Mouse (Mus musculus): Measurements from ENCODE around the gene Stip1. TPM values are rescaled to one million over a fixed set of nuclear protein-coding genes. Genes with fewer than 3 reads are reported as not detected.
A peak's percentile ranks its signal among the peaks of the same experiment; 100 is the strongest.
"Not testable (repeated sequence)": the region's sequence is repeated elsewhere in the genome, so short reads cannot be mapped to it uniquely, and the experiment has no call there.

The Stip1 gene
- polyA plus RNA-seq, 1 experiment from 2014 or later, result 428 TPM

GRCm38 (mm10) chr19:7057126-7057721 lies 17.5 kb upstream of the Stip1 start:
- H3K4me2 ChIP-seq (ENCODE audit: low read depth, low read length, severe bottlenecking), result peak overlapping the region; percentile 99
- ATAC-seq (replicated peaks; ENCODE audit: low FRiP score) (peak; percentile 47), DNase-seq (ENCODE audit: low spot score) (no peak)
- 2% methylated on average over 16 of the region's 16 CpGs for WGBS
- H3K27me3 ChIP-seq (ENCODE audit: control insufficient read depth, insufficient read depth, low read length), result peaks cover 6% of the 10 kb centered on the region; the same call in 1 of the 2 replicates
- peaks cover 19% of the 10 kb centered on the region for H3K4me1 ChIP-seq (replicated peaks; ENCODE audit: control insufficient read depth, insufficient read depth, low read length)
- H3K27ac ChIP-seq (ENCODE audit: low read depth, low read length), result no peak overlapping the region
- H3K9me3 ChIP-seq (ENCODE audit: control insufficient read depth, low read length), result no peaks in the 10 kb centered on the region
- no peaks in the 10 kb centered on the region for H3K36me3 ChIP-seq (ENCODE audit: control insufficient read depth, insufficient read depth, low read length)
- peak overlapping the region; percentile 47 for H3K9ac ChIP-seq (ENCODE audit: low read length)
- H3K4me3 ChIP-seq (ENCODE audit: low read depth, low read length), result peak overlapping the region; percentile 59

- Histone ChIP-seq H3K9me3 (ENCODE audit: control insufficient read depth, low read length) (no peaks in the 10 kb centered on the region), H3K36me3 (ENCODE audit: control insufficient read depth, insufficient read depth, low read length) (no peaks in the 10 kb centered on the region), H3K4me2 (ENCODE audit: low read depth, low read length, severe bottlenecking) (peak within 1 kb of the TSS; percentile 99), H3K4me1 (replicated peaks; ENCODE audit: control insufficient read depth, insufficient read depth, low read length) (peaks cover 19% of the 10 kb centered on the region), H3K9ac (ENCODE audit: low read length) (peak within 1 kb of the TSS; percentile 47), H3K27ac (ENCODE audit: low read depth, low read length) (no peak within 1 kb of the TSS), H3K27me3 (ENCODE audit: control insufficient read depth, insufficient read depth, low read length) (peaks cover 6% of the 10 kb centered on the region; the same call in 1 of the 2 replicates), H3K4me3 (ENCODE audit: low read depth, low read length) (peak within 1 kb of the TSS; percentile 59)
- DNase-seq (ENCODE audit: low spot score), result peak; percentile 87
- WGBS, result 2% methylated on average over 72 of the region's 72 CpGs
- ATAC-seq (replicated peaks; ENCODE audit: low FRiP score), result peak; percentile 85
Observed at GRCm38 (mm10) chr19:7056248-7057087, 16.7 kb upstream of the Stip1 start, which contains the start of gene Macrod1. Macrod1 (plus strand) TSS chr19:7056810.

- H3K4me2 ChIP-seq (ENCODE audit: low read depth, low read length, severe bottlenecking), result no peak overlapping the region
- H3K36me3 ChIP-seq (ENCODE audit: control insufficient read depth, insufficient read depth, low read length), result no peaks in the 10 kb centered on the region
- no peak overlapping the region for H3K27ac ChIP-seq (ENCODE audit: low read depth, low read length)
- ATAC-seq (replicated peaks; ENCODE audit: low FRiP score) (no peak), DNase-seq (ENCODE audit: low spot score) (no peak)
- H3K27me3 ChIP-seq (ENCODE audit: control insufficient read depth, insufficient read depth, low read length), result peaks cover 6% of the 10 kb centered on the region; the same call in 1 of the 2 replicates
- no peak overlapping the region for H3K4me3 ChIP-seq (ENCODE audit: low read depth, low read length)
- H3K9ac ChIP-seq (ENCODE audit: low read length), result no peak overlapping the region
- 44% methylated on average over 3 of the region's 3 CpGs for WGBS
- peaks cover 19% of the 10 kb centered on the region for H3K4me1 ChIP-seq (replicated peaks; ENCODE audit: control insufficient read depth, insufficient read depth, low read length)
- H3K9me3 ChIP-seq (ENCODE audit: control insufficient read depth, low read length), result no peaks in the 10 kb centered on the region
Observed at GRCm38 (mm10) chr19:7055173-7055572, 15.4 kb upstream of the Stip1 start.

GRCm38 (mm10) chr19:7054772-7055171 lies 15.0 kb upstream of the Stip1 start:
- H3K27ac ChIP-seq (ENCODE audit: low read depth, low read length), result no peak overlapping the region
- no peak overlapping the region for H3K4me2 ChIP-seq (ENCODE audit: low read depth, low read length, severe bottlenecking)
- no peak overlapping the region for H3K9ac ChIP-seq (ENCODE audit: low read length)
- H3K4me3 ChIP-seq (ENCODE audit: low read depth, low read length), result no peak overlapping the region
- DNase-seq (ENCODE audit: low spot score) (no peak), ATAC-seq (replicated peaks; ENCODE audit: low FRiP score) (no peak)
- no peaks in the 10 kb centered on the region for H3K9me3 ChIP-seq (ENCODE audit: control insufficient read depth, low read length)
- peaks cover 5% of the 10 kb centered on the region; the same call in 1 of the 2 replicates for H3K27me3 ChIP-seq (ENCODE audit: control insufficient read depth, insufficient read depth, low read length)
- H3K36me3 ChIP-seq (ENCODE audit: control insufficient read depth, insufficient read depth, low read length), result no peaks in the 10 kb centered on the region
- 74% methylated on average over 10 of the region's 10 CpGs for WGBS
- peaks cover 19% of the 10 kb centered on the region for H3K4me1 ChIP-seq (replicated peaks; ENCODE audit: control insufficient read depth, insufficient read depth, low read length)

GRCm38 (mm10) chr19:7053382-7053781 lies 13.6 kb upstream of the Stip1 start:
- peaks cover 17% of the 10 kb centered on the region for H3K4me1 ChIP-seq (replicated peaks; ENCODE audit: control insufficient read depth, insufficient read depth, low read length)
- H3K27ac ChIP-seq (ENCODE audit: low read depth, low read length); H3K9ac ChIP-seq (ENCODE audit: low read length); DNase-seq (ENCODE audit: low spot score); H3K9me3 ChIP-seq (ENCODE audit: control insufficient read depth, low read length); H3K4me2 ChIP-seq (ENCODE audit: low read depth, low read length, severe bottlenecking); H3K27me3 ChIP-seq (ENCODE audit: control insufficient read depth, insufficient read depth, low read length); H3K36me3 ChIP-seq (ENCODE audit: control insufficient read depth, insufficient read depth, low read length); H3K4me3 ChIP-seq (ENCODE audit: low read depth, low read length); ATAC-seq (replicated peaks; ENCODE audit: low FRiP score): not testable (repeated sequence)
- WGBS, result 82% methylated on average over 4 of the region's 4 CpGs

GRCm38 (mm10) chr19:7044706-7045105 lies 4.9 kb upstream of the Stip1 start:
- no peak overlapping the region for H3K4me3 ChIP-seq (ENCODE audit: low read depth, low read length)
- no peak overlapping the region for H3K27ac ChIP-seq (ENCODE audit: low read depth, low read length)
- ATAC-seq (replicated peaks; ENCODE audit: low FRiP score), result no peak
- no peaks in the 10 kb centered on the region for H3K27me3 ChIP-seq (ENCODE audit: control insufficient read depth, insufficient read depth, low read length)
- H3K36me3 ChIP-seq (ENCODE audit: control insufficient read depth, insufficient read depth, low read length), result no peaks in the 10 kb centered on the region
- H3K4me1 ChIP-seq (replicated peaks; ENCODE audit: control insufficient read depth, insufficient read depth, low read length), result no peaks in the 10 kb centered on the region
- no peak for DNase-seq (ENCODE audit: low spot score)
- H3K9ac ChIP-seq (ENCODE audit: low read length), result no peak overlapping the region
- no peak overlapping the region for H3K4me2 ChIP-seq (ENCODE audit: low read depth, low read length, severe bottlenecking)
- no peaks in the 10 kb centered on the region for H3K9me3 ChIP-seq (ENCODE audit: control insufficient read depth, low read length)
- WGBS, result 31% methylated on average over 4 of the region's 4 CpGs

- Histone ChIP-seq H3K4me1 (replicated peaks; ENCODE audit: control insufficient read depth, insufficient read depth, low read length) (no peaks in the 10 kb centered on the region), H3K9me3 (ENCODE audit: control insufficient read depth, low read length) (no peaks in the 10 kb centered on the region)
- 77% methylated on average over 4 of the region's 4 CpGs for WGBS
Observed at GRCm38 (mm10) chr19:7044279-7044678, 4.5 kb upstream of the Stip1 start.

GRCm38 (mm10) chr19:7041171-7041570 lies 1.4 kb upstream of the Stip1 start:
- H3K27ac ChIP-seq (ENCODE audit: low read depth, low read length), result no peak overlapping the region
- ATAC-seq (replicated peaks; ENCODE audit: low FRiP score), result no peak
- WGBS, result 86% methylated on average over 2 of the region's 2 CpGs

More at GRCm38 (mm10) chr19:7044279-7044678, 4.5 kb upstream of the Stip1 start:
- DNase-seq (ENCODE audit: low spot score) (no peak), ATAC-seq (replicated peaks; ENCODE audit: low FRiP score) (no peak)
- no peaks in the 10 kb centered on the region for H3K27me3 ChIP-seq (ENCODE audit: control insufficient read depth, insufficient read depth, low read length)
- no peaks in the 10 kb centered on the region for H3K36me3 ChIP-seq (ENCODE audit: control insufficient read depth, insufficient read depth, low read length)
- no peak overlapping the region for H3K27ac ChIP-seq (ENCODE audit: low read depth, low read length)
- H3K4me2 ChIP-seq (ENCODE audit: low read depth, low read length, severe bottlenecking), result no peak overlapping the region
- H3K9ac ChIP-seq (ENCODE audit: low read length), result no peak overlapping the region
- H3K4me3 ChIP-seq (ENCODE audit: low read depth, low read length), result no peak overlapping the region

More at GRCm38 (mm10) chr19:7041171-7041570, 1.4 kb upstream of the Stip1 start:
- no peak overlapping the region for H3K4me2 ChIP-seq (ENCODE audit: low read depth, low read length, severe bottlenecking)
- no peak for DNase-seq (ENCODE audit: low spot score)
- peaks cover 4% of the 10 kb centered on the region for H3K4me1 ChIP-seq (replicated peaks; ENCODE audit: control insufficient read depth, insufficient read depth, low read length)
- H3K9ac ChIP-seq (ENCODE audit: low read length), result no peak overlapping the region; the same call in 1 of the 2 replicates
- no peaks in the 10 kb centered on the region for H3K27me3 ChIP-seq (ENCODE audit: control insufficient read depth, insufficient read depth, low read length)
- H3K36me3 ChIP-seq (ENCODE audit: control insufficient read depth, insufficient read depth, low read length), result no peaks in the 10 kb centered on the region
- H3K9me3 ChIP-seq (ENCODE audit: control insufficient read depth, low read length), result no peaks in the 10 kb centered on the region
- H3K4me3 ChIP-seq (ENCODE audit: low read depth, low read length), result no peak overlapping the region
